Mouse (Mus musculus): ENCODE measurements at regions not wholly inside any gene's neighbourhood (a gene's known extent, or its start where the extent isn't known, plus 50 kb on each side); places are given as distances from the start of the nearest gene placed in this dataset.
A peak's percentile ranks its signal among the peaks of the same experiment; 100 is the strongest.

- no peak for DNase-seq (ENCODE audit: low spot score)
These were observed 50.9 kb upstream of the 1810046K07Rik start for GRCm38 (mm10) chr9:51379589-51379988.

GRCm38 (mm10) chr9:51393921-51394320, 65.2 kb upstream of the 1810046K07Rik start:
- no peak for DNase-seq (ENCODE audit: low spot score)

GRCm38 (mm10) chr9:51394372-51394771, 65.7 kb upstream of the 1810046K07Rik start:
- peak; percentile 33 for DNase-seq (ENCODE audit: low spot score)

GRCm38 (mm10) chr9:51396801-51397200, 68.1 kb upstream of the 1810046K07Rik start:
- no peak for DNase-seq (ENCODE audit: low spot score)

GRCm38 (mm10) chr9:51397589-51398220, 69.0 kb upstream of the 1810046K07Rik start:
- no peak for DNase-seq (ENCODE audit: low spot score)

- no peak for DNase-seq (ENCODE audit: low spot score)
These were observed 70.2 kb upstream of the 1810046K07Rik start for GRCm38 (mm10) chr9:51398886-51399285.

- DNase-seq (ENCODE audit: low spot score), result no peak
These were observed 70.6 kb upstream of the 1810046K07Rik start for GRCm38 (mm10) chr9:51399356-51399755.

GRCm38 (mm10) chr9:51401779-51402178, 73.1 kb upstream of the 1810046K07Rik start:
- no peak for DNase-seq (ENCODE audit: low spot score)

GRCm38 (mm10) chr9:51407978-51408377, 79.3 kb upstream of the 1810046K07Rik start:
- DNase-seq (ENCODE audit: low spot score), result no peak

- DNase-seq (ENCODE audit: low spot score), result no peak
These were observed 90.3 kb upstream of the 1810046K07Rik start for GRCm38 (mm10) chr9:51418923-51419482.

- no peak for DNase-seq (ENCODE audit: low spot score)
These were observed 93.8 kb upstream of the 1810046K07Rik start for GRCm38 (mm10) chr9:51422553-51422952.

- no peak for DNase-seq (ENCODE audit: low spot score)
These were observed 94.6 kb upstream of the 1810046K07Rik start for GRCm38 (mm10) chr9:51423341-51423740.

GRCm38 (mm10) chr9:51430426-51430825, 101.7 kb upstream of the 1810046K07Rik start:
- no peak for DNase-seq (ENCODE audit: low spot score)

- no peak for DNase-seq (ENCODE audit: low spot score)
These were observed 108.4 kb upstream of the 1810046K07Rik start for GRCm38 (mm10) chr9:51437130-51437529.

GRCm38 (mm10) chr9:51441773-51442381, 113.2 kb upstream of the 1810046K07Rik start:
- DNase-seq (ENCODE audit: low spot score), result no peak

- no peak for DNase-seq (ENCODE audit: low spot score)
These were observed 127.0 kb upstream of the 1810046K07Rik start for GRCm38 (mm10) chr9:51455690-51456089.

GRCm38 (mm10) chr9:51462463-51463024, 133.8 kb upstream of the 1810046K07Rik start:
- no peak for DNase-seq (ENCODE audit: low spot score)

- DNase-seq (ENCODE audit: low spot score), result no peak
These were observed 141.3 kb upstream of the 1810046K07Rik start for GRCm38 (mm10) chr9:51470031-51470430.

GRCm38 (mm10) chr9:51476511-51477056, 147.9 kb upstream of the 1810046K07Rik start:
- no peak for DNase-seq (ENCODE audit: low spot score)

- no peak for DNase-seq (ENCODE audit: low spot score)
These were observed 159.1 kb upstream of the 1810046K07Rik start for GRCm38 (mm10) chr9:51487840-51488239.

GRCm38 (mm10) chr9:51507265-51507913, 178.7 kb upstream of the 1810046K07Rik start:
- no peak for DNase-seq (ENCODE audit: low spot score)

- DNase-seq (ENCODE audit: low spot score), result no peak
These were observed 188.9 kb upstream of the 1810046K07Rik start for GRCm38 (mm10) chr9:51517643-51518042.
